Mouse (Mus musculus): ENCODE measurements around the gene Rbfox2. TPM values are rescaled to one million over a fixed set of nuclear protein-coding genes. Genes with fewer than 3 reads are reported as not detected.

The Rbfox2 gene
- total RNA-seq, 2 experiments from 2014 or later: 41.0 to 48.5 TPM

DNA sequence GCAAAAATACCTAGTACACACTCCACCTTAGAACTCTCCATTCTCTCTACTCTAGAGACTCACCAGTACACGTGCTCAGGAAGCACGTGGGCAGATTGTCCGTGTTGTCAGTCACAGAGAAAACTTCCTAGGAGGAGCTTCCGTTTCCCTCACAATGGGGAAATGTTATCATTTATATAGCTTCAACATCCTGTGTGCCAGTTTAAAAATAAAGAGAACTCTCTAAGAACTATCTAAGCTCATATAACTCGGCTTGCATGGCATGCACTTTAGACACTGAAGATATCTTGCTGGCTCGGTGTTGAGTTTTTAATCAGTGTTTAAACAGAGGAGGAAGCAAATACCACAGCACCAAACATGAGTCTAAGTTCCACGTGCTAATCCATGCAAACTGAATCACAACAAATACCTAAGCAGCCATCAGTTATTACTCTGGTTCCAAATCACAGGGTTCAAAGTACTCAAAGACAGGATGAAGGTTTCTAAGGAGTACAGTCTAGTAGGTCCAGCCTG, 70.7 kb downstream of the Rbfox2 start:
- DNase-seq (ENCODE audit: low spot score in 2 of 2): no peak

DNA sequence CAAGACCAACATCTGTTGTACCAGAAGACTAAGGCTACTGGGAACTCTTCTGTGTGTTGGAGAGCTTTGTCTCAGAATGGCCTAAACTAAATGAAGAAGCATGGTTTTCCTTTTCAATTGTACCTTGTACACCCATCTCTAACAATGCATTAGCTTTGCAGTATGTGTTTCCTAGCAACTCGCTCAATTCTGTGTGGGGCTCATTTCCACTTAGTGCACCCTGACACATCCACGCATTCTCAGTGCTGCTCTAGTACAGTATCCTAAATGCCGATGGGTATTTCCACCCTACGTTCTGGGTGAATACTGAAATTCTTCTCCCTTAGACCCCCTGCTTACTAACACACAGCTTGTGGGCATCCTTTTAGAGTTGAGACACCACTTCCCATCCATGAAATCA, 71.3 kb downstream of the Rbfox2 start:
- DNase-seq (ENCODE audit: low spot score in 2 of 2): no peak

DNA sequence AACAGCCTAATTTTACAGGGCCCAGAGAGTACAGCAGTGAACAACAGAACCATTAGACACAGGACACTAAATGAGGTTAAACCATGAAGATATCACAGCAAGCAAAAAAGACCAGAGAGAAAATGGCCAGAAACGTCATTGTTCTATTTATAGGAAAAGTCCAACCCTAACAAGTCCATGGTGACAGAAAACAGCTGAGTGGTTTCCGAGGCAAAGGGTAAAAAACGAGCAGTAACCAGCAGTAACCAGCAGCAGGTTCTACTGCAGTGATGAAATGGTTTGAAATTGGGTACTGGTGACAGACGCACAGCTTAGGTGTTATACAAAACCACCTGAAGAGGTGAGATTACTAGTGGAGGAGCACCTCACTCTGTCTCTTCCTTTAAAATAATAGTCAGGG, 72.5 kb downstream of the Rbfox2 start:
- no peak for DNase-seq (ENCODE audit: low spot score in 2 of 2)

GRCm38 (mm10) chr15:77230144-77230543, 76.7 kb downstream of the Rbfox2 start:
- DNase-seq (ENCODE audit: low spot score in 2 of 2): no peak

GRCm38 (mm10) chr15:77226831-77227354, 79.9 kb downstream of the Rbfox2 start:
- no peak for DNase-seq (ENCODE audit: low spot score in 2 of 2)

- DNase-seq (ENCODE audit: low spot score in 2 of 2): no peak
Measured at GRCm38 (mm10) chr15:77225858-77226257, 80.9 kb downstream of the Rbfox2 start.

DNA sequence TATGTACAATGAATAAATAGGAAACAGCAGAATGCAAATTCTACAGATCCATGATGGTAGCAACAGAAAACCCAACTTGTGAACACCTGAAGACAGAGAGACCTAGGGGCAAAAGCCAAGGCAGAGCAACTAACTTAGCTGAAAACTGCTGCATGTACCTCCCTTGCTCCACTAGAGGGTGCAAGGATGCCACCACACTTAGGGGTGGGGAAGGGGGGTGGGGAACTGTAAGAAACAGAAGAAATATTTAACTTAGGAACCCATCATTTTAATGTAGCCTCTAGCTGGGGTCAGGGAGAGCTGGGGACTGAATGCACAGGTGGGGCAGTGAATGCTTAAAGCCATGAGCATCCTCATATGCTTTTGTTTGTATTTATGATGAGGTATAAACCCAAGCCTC, 81.5 kb downstream of the Rbfox2 start:
- DNase-seq (ENCODE audit: low spot score in 2 of 2): no peak

- no peak for DNase-seq (ENCODE audit: low spot score in 2 of 2)
Measured at GRCm38 (mm10) chr15:77220833-77221232, 86.0 kb downstream of the Rbfox2 start.

- peak in 1 of 2 experiments; percentile 51 for DNase-seq (ENCODE audit: low spot score in 2 of 2)
Measured at GRCm38 (mm10) chr15:77220137-77220536, 86.7 kb downstream of the Rbfox2 start.

DNA sequence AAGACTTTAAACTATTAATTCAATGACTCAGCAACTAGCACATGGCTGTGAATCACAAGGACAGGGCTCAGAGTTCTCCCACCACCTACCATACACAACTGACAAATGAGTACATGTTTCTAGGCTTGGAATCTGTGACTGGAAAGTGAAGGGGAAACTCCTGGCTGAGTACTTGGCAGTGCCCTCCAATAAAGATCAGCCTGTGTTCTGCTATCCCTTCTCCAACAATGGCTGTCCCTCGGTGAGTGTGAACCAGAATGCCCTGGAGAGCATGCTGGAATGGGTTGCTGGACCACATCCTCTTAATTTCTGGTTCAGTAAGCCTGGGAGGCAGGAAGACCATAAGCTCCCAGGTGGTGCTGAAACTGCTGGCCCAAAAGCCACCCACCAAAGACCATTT, 87.2 kb downstream of the Rbfox2 start:
- peak in 1 of 2 experiments; percentile 20 for DNase-seq (ENCODE audit: low spot score in 2 of 2)

DNA sequence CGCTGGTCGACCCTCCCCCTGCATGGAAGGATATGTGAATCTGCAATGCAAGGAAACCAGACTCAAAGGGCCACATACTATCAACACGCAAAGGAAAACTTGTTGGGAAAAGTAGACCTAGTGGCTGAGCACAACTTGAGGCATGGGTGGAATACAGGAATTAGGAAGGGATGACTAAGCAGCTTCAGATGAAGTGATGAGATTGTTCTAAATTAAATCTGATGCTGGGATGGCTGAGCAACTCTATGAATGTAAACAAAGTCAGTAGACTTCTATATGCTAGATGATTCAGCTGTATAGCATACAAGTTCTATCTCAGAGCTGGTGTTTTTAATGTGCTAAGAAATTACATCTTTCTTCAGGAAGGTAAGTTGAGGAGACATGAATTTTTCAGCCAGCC, 88.8 kb downstream of the Rbfox2 start:
- no peak for DNase-seq (ENCODE audit: low spot score in 2 of 2)

- DNase-seq (ENCODE audit: low spot score in 2 of 2): no peak
Measured at GRCm38 (mm10) chr15:77217523-77217922, 89.3 kb downstream of the Rbfox2 start.

- DNase-seq (ENCODE audit: low spot score in 2 of 2): no peak
Measured at GRCm38 (mm10) chr15:77216704-77217103, 90.1 kb downstream of the Rbfox2 start.

GRCm38 (mm10) chr15:77215178-77215800, 91.5 kb downstream of the Rbfox2 start:
- DNase-seq (ENCODE audit: low spot score in 2 of 2): no peak

GRCm38 (mm10) chr15:77214410-77215107, 92.2 kb downstream of the Rbfox2 start:
- no peak for DNase-seq (ENCODE audit: low spot score in 2 of 2)

DNA sequence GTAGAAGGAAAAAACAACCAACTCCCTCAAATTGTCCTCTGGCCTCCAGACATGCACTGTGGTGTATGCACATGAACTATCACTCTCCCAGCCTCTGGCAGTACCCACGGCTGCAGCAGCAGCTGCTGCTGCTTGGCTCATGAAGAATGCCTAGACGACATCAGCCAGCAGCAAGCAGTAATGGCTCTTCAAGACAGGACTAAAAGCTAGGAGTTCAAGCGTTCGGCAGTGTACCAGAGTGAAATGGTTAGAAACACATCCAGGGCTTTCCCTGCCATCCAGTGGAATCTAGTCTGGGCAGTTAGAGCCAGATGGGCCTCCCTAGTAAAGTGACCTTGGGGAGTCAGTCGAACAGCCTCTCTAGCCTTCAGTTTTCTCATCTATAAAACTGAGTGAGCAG, 93.0 kb downstream of the Rbfox2 start:
- no peak for DNase-seq (ENCODE audit: low spot score in 2 of 2)

DNA sequence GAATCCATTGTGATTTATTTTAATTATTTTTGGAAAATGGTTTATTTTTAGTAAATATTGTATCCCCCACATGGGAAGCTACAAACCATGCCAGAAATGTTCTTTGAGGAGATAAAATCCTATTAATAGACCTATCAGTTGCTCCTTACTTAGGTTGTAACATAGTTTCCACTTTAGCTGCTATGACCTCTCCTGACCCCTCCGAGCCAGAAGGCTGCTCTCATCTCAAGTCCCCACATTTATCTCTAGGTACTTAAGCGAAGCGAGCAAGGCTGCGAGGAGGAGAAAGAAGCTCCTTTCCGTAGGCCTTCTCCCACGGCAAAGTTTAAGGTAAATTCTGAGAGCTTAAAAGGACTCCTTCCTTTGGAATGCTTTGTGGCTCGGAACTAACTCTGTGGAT, 94.0 kb downstream of the Rbfox2 start:
- no peak for DNase-seq (ENCODE audit: low spot score in 2 of 2)

DNA sequence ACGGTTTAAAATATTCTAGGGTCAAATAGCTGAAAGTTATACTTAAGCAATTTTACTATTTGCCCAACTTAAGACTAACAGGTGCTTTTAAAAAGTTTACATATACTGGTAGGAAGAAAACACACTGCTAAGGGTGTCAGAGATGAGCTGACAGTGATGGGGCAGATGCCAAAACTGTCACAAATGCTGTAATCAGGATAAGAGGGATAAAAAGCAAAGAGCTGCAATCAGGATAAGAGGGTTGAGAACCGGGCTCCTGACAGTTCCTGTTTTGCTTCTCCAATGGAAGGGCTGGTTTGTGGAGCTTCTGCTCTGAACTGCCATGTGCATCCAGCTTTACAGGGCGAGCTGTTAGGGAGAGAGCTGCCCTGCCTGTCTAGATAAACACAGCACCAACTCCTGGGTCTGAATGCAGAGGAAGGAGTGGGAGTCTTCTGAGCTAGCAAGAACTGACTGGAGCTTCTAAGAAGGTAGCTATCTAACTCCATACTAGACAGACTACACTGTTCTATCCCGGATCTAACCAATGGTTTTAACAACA, 94.5 kb downstream of the Rbfox2 start:
- DNase-seq (ENCODE audit: low spot score in 2 of 2): no peak

- DNase-seq (ENCODE audit: low spot score in 2 of 2): no peak
Measured at GRCm38 (mm10) chr15:77206996-77207395, 99.8 kb downstream of the Rbfox2 start.

- DNase-seq (ENCODE audit: low spot score in 2 of 2): no peak
Measured at GRCm38 (mm10) chr15:77204951-77205350, 101.9 kb downstream of the Rbfox2 start.

DNA sequence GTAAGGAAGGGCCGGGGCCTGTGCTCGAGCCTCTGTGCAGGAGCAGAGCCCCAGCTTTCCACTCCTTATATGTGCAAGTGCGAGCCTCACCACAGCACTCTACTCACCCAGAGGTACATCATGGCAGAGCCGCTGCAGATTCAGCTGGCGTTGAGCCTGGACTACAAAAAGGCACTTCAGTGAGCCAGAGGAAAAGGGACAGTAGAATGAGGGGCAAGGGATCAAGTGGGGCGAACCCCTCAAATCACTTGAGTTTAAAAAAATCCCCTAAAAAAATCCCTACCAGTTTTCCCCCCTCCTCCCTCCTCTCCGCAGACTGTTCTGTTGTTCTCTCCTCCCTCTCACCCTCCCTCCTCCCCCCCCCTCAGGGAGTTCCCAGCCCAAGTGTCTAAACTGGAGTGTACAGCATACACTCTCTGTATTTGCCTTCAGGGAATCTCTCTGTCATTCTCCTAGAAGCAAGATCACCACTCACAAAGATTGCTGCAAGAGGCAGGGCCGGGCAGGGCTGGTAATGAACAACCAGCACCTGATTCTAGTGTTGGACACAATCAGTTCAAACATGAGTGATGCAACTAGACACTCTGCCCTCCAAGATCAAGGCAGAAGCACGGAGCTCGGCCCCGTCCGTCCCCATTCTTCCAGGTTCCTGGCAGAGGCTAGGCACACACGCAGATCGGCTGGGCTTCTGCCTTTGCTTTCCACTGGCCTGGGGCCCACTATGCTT, 103.4 kb downstream of the Rbfox2 start:
- DNase-seq (ENCODE audit: low spot score in 2 of 2): peak in 1 of 2 experiments; percentile 31

GRCm38 (mm10) chr15:77202881-77203254, 103.9 kb downstream of the Rbfox2 start:
- DNase-seq (ENCODE audit: low spot score in 2 of 2): no peak
